Mouse (Mus musculus): Measurements from ENCODE around the gene Gm11146.

The Gm11146 gene

GRCm38 (mm10) chr16:77601994-77602393, at the start of gene Gm11146:
Gm11146 (minus strand) TSS chr16:77602094.
- DNase-seq (ENCODE audit: low spot score), result no peak

- DNase-seq (ENCODE audit: low spot score), result no peak
These were observed 48.7 kb upstream of the Gm11146 start for GRCm38 (mm10) chr16:77650596-77650995.

- no peak for DNase-seq (ENCODE audit: low spot score)
These were observed 47.1 kb upstream of the Gm11146 start for GRCm38 (mm10) chr16:77649006-77649405.

GRCm38 (mm10) chr16:77648181-77648580, 46.3 kb upstream of the Gm11146 start:
- no peak for DNase-seq (ENCODE audit: low spot score)

- DNase-seq (ENCODE audit: low spot score), result no peak
These were observed 44.3 kb upstream of the Gm11146 start for GRCm38 (mm10) chr16:77646146-77646545.

- DNase-seq (ENCODE audit: low spot score), result no peak
These were observed 43.1 kb upstream of the Gm11146 start for GRCm38 (mm10) chr16:77644976-77645375.

- DNase-seq (ENCODE audit: low spot score), result no peak
These were observed 42.2 kb upstream of the Gm11146 start for GRCm38 (mm10) chr16:77643871-77644720.

GRCm38 (mm10) chr16:77643036-77643870, 41.4 kb upstream of the Gm11146 start:
- no peak for DNase-seq (ENCODE audit: low spot score)

GRCm38 (mm10) chr16:77636497-77636896, 34.6 kb upstream of the Gm11146 start:
- no peak for DNase-seq (ENCODE audit: low spot score)

GRCm38 (mm10) chr16:77632315-77632881, 30.5 kb upstream of the Gm11146 start:
- no peak for DNase-seq (ENCODE audit: low spot score)

- DNase-seq (ENCODE audit: low spot score), result no peak
These were observed 20.8 kb upstream of the Gm11146 start for GRCm38 (mm10) chr16:77622681-77623080.

- no peak for DNase-seq (ENCODE audit: low spot score)
These were observed 687 bp upstream of the Gm11146 start for GRCm38 (mm10) chr16:77602581-77602980.

- DNase-seq (ENCODE audit: low spot score), result no peak
These were observed 3.1 kb downstream of the Gm11146 start for GRCm38 (mm10) chr16:77598787-77599186.

GRCm38 (mm10) chr16:77596556-77596955, 5.3 kb downstream of the Gm11146 start:
- no peak for DNase-seq (ENCODE audit: low spot score)

- no peak for DNase-seq (ENCODE audit: low spot score)
These were observed 6.2 kb downstream of the Gm11146 start for GRCm38 (mm10) chr16:77595661-77596060.

GRCm38 (mm10) chr16:77594553-77594952, 7.3 kb downstream of the Gm11146 start:
- no peak for DNase-seq (ENCODE audit: low spot score)

- no peak for DNase-seq (ENCODE audit: low spot score)
These were observed 8.0 kb downstream of the Gm11146 start for GRCm38 (mm10) chr16:77593828-77594421.

GRCm38 (mm10) chr16:77592986-77593385, 8.9 kb downstream of the Gm11146 start:
- no peak for DNase-seq (ENCODE audit: low spot score)

GRCm38 (mm10) chr16:77573036-77573435, 28.9 kb downstream of the Gm11146 start:
- DNase-seq (ENCODE audit: low spot score), result no peak

GRCm38 (mm10) chr16:77569457-77569856, 32.4 kb downstream of the Gm11146 start:
- DNase-seq (ENCODE audit: low spot score), result no peak

- DNase-seq (ENCODE audit: low spot score), result no peak
These were observed 33.5 kb downstream of the Gm11146 start for GRCm38 (mm10) chr16:77568384-77568783.

- no peak for DNase-seq (ENCODE audit: low spot score)
These were observed 39.0 kb downstream of the Gm11146 start for GRCm38 (mm10) chr16:77562852-77563251.
